Mouse (Mus musculus): ENCODE results near the gene Cog2. TPM values are rescaled to one million over a fixed set of nuclear protein-coding genes. Genes with fewer than 3 reads are reported as not detected.

Cog2 gene
- polyA plus RNA-seq, 1 experiment from 2014 or later: 23.2 TPM

DNA sequence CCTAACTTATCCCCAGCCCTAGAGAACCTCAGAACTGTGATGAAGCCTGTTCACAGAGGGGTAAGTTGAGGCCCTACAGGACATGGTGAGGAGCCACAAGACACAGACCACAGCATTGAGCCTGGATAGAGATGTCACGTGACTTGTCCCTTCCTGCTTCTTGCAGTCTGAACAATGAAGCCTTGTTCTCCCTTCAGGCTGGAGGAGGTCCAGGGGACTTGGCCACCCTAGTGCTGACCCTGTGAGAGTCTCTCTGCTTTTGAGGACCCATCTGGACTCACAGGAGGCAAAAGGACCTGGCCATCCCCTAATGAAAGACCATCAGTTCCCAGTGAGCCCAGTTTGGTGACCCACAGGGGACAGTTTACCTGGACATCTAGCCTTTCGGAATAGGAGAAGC lies 48.5 kb downstream of the Cog2 start:
- no peak for ATAC-seq (replicated peaks; ENCODE audit: extremely low read depth, insufficient read depth, low FRiP score)
- no peaks in the 10 kb centered on the region for H3K27me3 ChIP-seq (ENCODE audit: control insufficient read depth, insufficient read depth, low read length)
- H3K4me3 ChIP-seq (ENCODE audit: low read length): no peak overlapping the region
- no peak overlapping the region for H3K27ac ChIP-seq (ENCODE audit: low read length)
- 65% methylated on average over 2 of the region's 2 CpGs for WGBS
- H3K4me2 ChIP-seq (ENCODE audit: low read depth, low read length): no peak overlapping the region
- H3K9me3 ChIP-seq (replicated peaks; ENCODE audit: control insufficient read depth, low read length): no peaks in the 10 kb centered on the region
- H3K9ac ChIP-seq (ENCODE audit: low read length): no peak overlapping the region
- H3K36me3 ChIP-seq (ENCODE audit: control insufficient read depth, insufficient read depth): no peaks in the 10 kb centered on the region
- H3K4me1 ChIP-seq (ENCODE audit: control insufficient read depth, insufficient read depth, low read length): peaks cover 14% of the 10 kb centered on the region

DNA sequence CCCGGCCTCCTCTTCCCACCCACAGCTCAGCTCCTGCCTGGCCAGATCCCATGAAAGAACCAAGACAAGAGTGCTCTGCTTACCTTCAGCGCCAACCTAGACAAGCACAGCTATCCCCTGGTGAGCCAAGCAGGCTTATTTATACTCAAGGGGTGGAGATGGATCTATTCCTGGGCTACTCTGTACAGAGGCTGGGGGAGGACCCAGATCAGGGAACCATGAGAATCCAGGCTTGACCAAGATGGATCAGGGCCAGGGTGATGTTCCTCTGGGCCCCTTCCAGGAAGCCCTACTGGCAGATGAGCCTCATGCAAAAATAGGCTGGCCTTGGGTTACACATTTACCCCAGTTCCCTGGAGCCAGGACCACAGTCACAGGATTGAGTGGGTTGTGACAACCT lies 49.0 kb downstream of the Cog2 start, which contains the start of gene Agt:
Agt (minus strand) TSS at position 114 of the 400 bp plus-strand sequence.
- Histone ChIP-seq H3K4me1 (ENCODE audit: control insufficient read depth, insufficient read depth, low read length) (peaks cover 14% of the 10 kb centered on the region), H3K9ac (ENCODE audit: low read length) (no peak within 1 kb of the TSS), H3K27me3 (ENCODE audit: control insufficient read depth, insufficient read depth, low read length) (no peaks in the 10 kb centered on the region), H3K4me2 (ENCODE audit: low read depth, low read length) (no peak within 1 kb of the TSS), H3K36me3 (ENCODE audit: control insufficient read depth, insufficient read depth) (no peaks in the 10 kb centered on the region), H3K27ac (ENCODE audit: low read length) (no peak within 1 kb of the TSS), H3K9me3 (replicated peaks; ENCODE audit: control insufficient read depth, low read length) (no peaks in the 10 kb centered on the region), H3K4me3 (ENCODE audit: low read length) (no peak within 1 kb of the TSS)
- WGBS: 42% methylated on average over 2 of the region's 2 CpGs
- no peak for ATAC-seq (replicated peaks; ENCODE audit: extremely low read depth, insufficient read depth, low FRiP score)

GRCm38 (mm10) chr8:124571732-124572429 lies 51.3 kb downstream of the Cog2 start:
- H3K27ac ChIP-seq (ENCODE audit: low read length): peak overlapping the region; percentile 64
- H3K9me3 ChIP-seq (replicated peaks; ENCODE audit: control insufficient read depth, low read length): no peaks in the 10 kb centered on the region
- peak; percentile 59 for ATAC-seq (replicated peaks; ENCODE audit: extremely low read depth, insufficient read depth, low FRiP score)
- H3K4me3 ChIP-seq (ENCODE audit: low read length): no peak overlapping the region
- H3K4me2 ChIP-seq (ENCODE audit: low read depth, low read length): no peak overlapping the region
- 43% methylated on average over 8 of the region's 8 CpGs for WGBS
- no peak overlapping the region for H3K9ac ChIP-seq (ENCODE audit: low read length)
- H3K36me3 ChIP-seq (ENCODE audit: control insufficient read depth, insufficient read depth): no peaks in the 10 kb centered on the region
- H3K4me1 ChIP-seq (ENCODE audit: control insufficient read depth, insufficient read depth, low read length): peaks cover 14% of the 10 kb centered on the region
- no peaks in the 10 kb centered on the region for H3K27me3 ChIP-seq (ENCODE audit: control insufficient read depth, insufficient read depth, low read length)

DNA sequence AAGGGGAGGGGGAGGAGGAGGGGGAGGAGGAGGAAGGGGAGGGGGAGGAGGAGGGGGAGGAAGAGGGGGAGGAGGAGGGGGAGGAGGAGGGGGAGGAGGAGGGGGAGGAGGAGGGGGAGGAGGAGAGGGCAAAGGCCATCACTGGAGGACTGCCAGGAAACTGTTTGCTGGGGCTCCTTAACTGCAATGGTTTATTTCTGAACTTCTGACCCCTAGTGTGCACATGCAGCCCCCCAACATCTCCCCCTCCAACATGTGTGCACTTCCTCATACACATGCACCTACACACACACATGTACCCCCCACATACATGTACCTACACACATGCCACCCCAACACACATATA lies 51.8 kb downstream of the Cog2 start:
- Histone ChIP-seq H3K27me3 (ENCODE audit: control insufficient read depth, insufficient read depth, low read length) (no peaks in the 10 kb centered on the region), H3K9me3 (replicated peaks; ENCODE audit: control insufficient read depth, low read length) (no peaks in the 10 kb centered on the region), H3K27ac (ENCODE audit: low read length) (no peak overlapping the region), H3K9ac (ENCODE audit: low read length) (no peak overlapping the region), H3K4me3 (ENCODE audit: low read length) (no peak overlapping the region), H3K4me2 (ENCODE audit: low read depth, low read length) (no peak overlapping the region), H3K36me3 (ENCODE audit: control insufficient read depth, insufficient read depth) (no peaks in the 10 kb centered on the region), H3K4me1 (ENCODE audit: control insufficient read depth, insufficient read depth, low read length) (peaks cover 14% of the 10 kb centered on the region)
- ATAC-seq (replicated peaks; ENCODE audit: extremely low read depth, insufficient read depth, low FRiP score): no peak

- H3K9me3 ChIP-seq (replicated peaks; ENCODE audit: control insufficient read depth, low read length): no peaks in the 10 kb centered on the region
- H3K4me1 ChIP-seq (ENCODE audit: control insufficient read depth, insufficient read depth, low read length): peaks cover 14% of the 10 kb centered on the region
- 52% methylated on average over 15 of the region's 15 CpGs for WGBS
- peak overlapping the region; percentile 27; the same call in 1 of the 2 replicates for H3K4me2 ChIP-seq (ENCODE audit: low read depth, low read length)
- peak overlapping the region; percentile 58 for H3K27ac ChIP-seq (ENCODE audit: low read length)
- no peaks in the 10 kb centered on the region for H3K36me3 ChIP-seq (ENCODE audit: control insufficient read depth, insufficient read depth)
- no peaks in the 10 kb centered on the region for H3K27me3 ChIP-seq (ENCODE audit: control insufficient read depth, insufficient read depth, low read length)
- H3K4me3 ChIP-seq (ENCODE audit: low read length): no peak overlapping the region
- H3K9ac ChIP-seq (ENCODE audit: low read length): 0 out of 2 replicates have a peak overlapping the region, but pooled peaks have one; percentile 47
- peak; percentile 63 for ATAC-seq (replicated peaks; ENCODE audit: extremely low read depth, insufficient read depth, low FRiP score)
Observed at GRCm38 (mm10) chr8:124573552-124574340, 53.2 kb downstream of the Cog2 start.

DNA sequence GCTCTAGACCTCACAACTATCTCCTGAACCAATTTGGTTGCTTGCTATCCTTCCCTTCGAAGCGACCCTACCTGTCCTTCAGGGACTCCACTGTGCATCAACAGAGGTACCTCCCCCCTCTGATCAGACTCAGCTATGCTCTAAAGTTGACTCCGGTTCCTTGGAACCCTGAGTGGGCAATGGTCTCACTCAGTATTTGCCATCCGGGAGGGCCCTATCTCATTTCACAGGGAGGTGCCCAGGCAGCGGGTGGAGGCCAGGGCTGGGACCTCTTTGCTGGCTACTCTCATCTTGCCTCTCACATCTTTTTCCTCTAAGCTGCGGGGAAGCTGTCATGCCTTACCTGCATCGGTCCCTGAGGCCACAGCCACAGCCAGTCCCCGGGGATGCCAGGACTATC lies 55.2 kb downstream of the Cog2 start, which contains the start of gene Capn9:
Capn9 (plus strand) TSS at position 301 of the 400 bp plus-strand sequence.
- no peaks in the 10 kb centered on the region for H3K36me3 ChIP-seq (ENCODE audit: control insufficient read depth, insufficient read depth)
- H3K4me1 ChIP-seq (ENCODE audit: control insufficient read depth, insufficient read depth, low read length): peaks cover 6% of the 10 kb centered on the region
- H3K27me3 ChIP-seq (ENCODE audit: control insufficient read depth, insufficient read depth, low read length): no peaks in the 10 kb centered on the region
- H3K4me2 ChIP-seq (ENCODE audit: low read depth, low read length): no peak within 1 kb of the TSS
- H3K27ac ChIP-seq (ENCODE audit: low read length): no peak within 1 kb of the TSS
- H3K9me3 ChIP-seq (replicated peaks; ENCODE audit: control insufficient read depth, low read length): no peaks in the 10 kb centered on the region
- no peak within 1 kb of the TSS for H3K4me3 ChIP-seq (ENCODE audit: low read length)
- WGBS: 80% methylated on average over 8 of the region's 8 CpGs
- H3K9ac ChIP-seq (ENCODE audit: low read length): no peak within 1 kb of the TSS
- ATAC-seq (replicated peaks; ENCODE audit: extremely low read depth, insufficient read depth, low FRiP score): no peak

GRCm38 (mm10) chr8:124576751-124577150 lies 56.2 kb downstream of the Cog2 start:
- H3K27me3 ChIP-seq (ENCODE audit: control insufficient read depth, insufficient read depth, low read length): no peaks in the 10 kb centered on the region
- ATAC-seq (replicated peaks; ENCODE audit: extremely low read depth, insufficient read depth, low FRiP score): no peak
- no peak overlapping the region for H3K27ac ChIP-seq (ENCODE audit: low read length)
- no peak overlapping the region for H3K9ac ChIP-seq (ENCODE audit: low read length)
- peaks cover 2% of the 10 kb centered on the region for H3K4me1 ChIP-seq (ENCODE audit: control insufficient read depth, insufficient read depth, low read length)
- H3K4me2 ChIP-seq (ENCODE audit: low read depth, low read length): no peak overlapping the region
- no peak overlapping the region for H3K4me3 ChIP-seq (ENCODE audit: low read length)
- H3K36me3 ChIP-seq (ENCODE audit: control insufficient read depth, insufficient read depth): no peaks in the 10 kb centered on the region
- no peaks in the 10 kb centered on the region for H3K9me3 ChIP-seq (replicated peaks; ENCODE audit: control insufficient read depth, low read length)
- WGBS: 75% methylated on average over 1 of the region's 1 CpGs

- Histone ChIP-seq H3K9ac (ENCODE audit: low read length) (no peak overlapping the region; the same call in 1 of the 2 replicates), H3K4me2 (ENCODE audit: low read depth, low read length) (no peak overlapping the region), H3K4me3 (ENCODE audit: low read length) (no peak overlapping the region), H3K9me3 (replicated peaks; ENCODE audit: control insufficient read depth, low read length) (no peaks in the 10 kb centered on the region), H3K27ac (ENCODE audit: low read length) (peak overlapping the region; percentile 3), H3K27me3 (ENCODE audit: control insufficient read depth, insufficient read depth, low read length) (no peaks in the 10 kb centered on the region), H3K4me1 (ENCODE audit: control insufficient read depth, insufficient read depth, low read length) (peaks cover 15% of the 10 kb centered on the region), H3K36me3 (ENCODE audit: control insufficient read depth, insufficient read depth) (no peaks in the 10 kb centered on the region)
- WGBS: 34% methylated on average over 3 of the region's 3 CpGs
- ATAC-seq (replicated peaks; ENCODE audit: extremely low read depth, insufficient read depth, low FRiP score): peak; percentile 83
Observed at GRCm38 (mm10) chr8:124585718-124586425, 65.3 kb downstream of the Cog2 start.

Data from heart, embryonic 16.5 days (tissue).